Mouse (Mus musculus) right cerebral cortex, postnatal 10 days (tissue): ENCODE data around the gene Tmem201.

ENCODE experiments used
- DNase-seq, 2 experiments: peaks; one replicate each; pipeline ENCODE4 v3.0.0; 2021; ENCODE audit warnings: low spot score in 2 of 2

Gene Tmem201

GRCm38 (mm10) chr4:149722104-149723020, 15.5 kb downstream of the Tmem201 start:
- DNase-seq: no peak

DNA sequence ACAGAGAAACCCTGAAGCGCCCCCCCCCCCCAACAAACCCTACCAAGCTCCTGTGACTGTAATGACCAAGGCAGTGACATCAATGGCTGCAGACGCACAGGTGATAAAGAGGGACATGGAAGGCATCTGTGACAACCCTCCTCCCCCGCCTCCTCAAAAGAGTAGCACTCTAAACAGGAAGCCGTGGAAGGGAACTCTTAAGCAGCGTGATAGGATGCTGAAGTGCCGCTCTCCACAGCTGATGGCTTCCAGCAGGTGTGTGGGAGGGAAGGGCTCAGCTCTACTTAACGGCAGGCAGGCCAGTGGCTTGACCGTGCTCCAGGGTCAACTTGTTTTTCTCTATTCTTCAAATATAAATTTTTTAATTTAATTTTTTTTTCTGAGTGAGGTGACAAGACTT, 16.7 kb downstream of the Tmem201 start:
- DNase-seq: no peak

DNA sequence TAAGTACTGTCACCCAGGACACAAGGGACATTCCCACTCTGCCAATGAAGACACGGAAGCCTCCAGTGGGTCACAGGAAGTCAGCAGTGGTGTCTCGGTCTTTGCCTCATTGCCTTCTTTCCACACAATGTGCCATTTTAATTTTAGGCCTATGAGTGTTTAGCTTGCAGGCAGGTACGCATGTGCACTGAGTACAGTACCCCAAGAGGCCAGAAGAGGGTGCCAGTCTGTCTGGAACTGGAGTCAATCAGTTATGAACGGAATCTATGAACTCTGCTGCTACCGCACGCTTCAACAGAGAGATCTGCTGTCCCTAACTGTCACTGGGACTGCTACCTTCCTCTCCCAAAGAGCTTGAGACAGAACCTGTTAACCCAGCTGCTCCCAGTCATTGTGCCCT, 18.2 kb downstream of the Tmem201 start:
- peak in 1 of 2 experiments; percentile 75 for DNase-seq

- DNase-seq: no peak
Measured at GRCm38 (mm10) chr4:149714542-149714941, 23.3 kb downstream of the Tmem201 start.

- peak; percentile 31 to 36 for DNase-seq
Measured at GRCm38 (mm10) chr4:149711955-149712354, 25.9 kb downstream of the Tmem201 start.

DNA sequence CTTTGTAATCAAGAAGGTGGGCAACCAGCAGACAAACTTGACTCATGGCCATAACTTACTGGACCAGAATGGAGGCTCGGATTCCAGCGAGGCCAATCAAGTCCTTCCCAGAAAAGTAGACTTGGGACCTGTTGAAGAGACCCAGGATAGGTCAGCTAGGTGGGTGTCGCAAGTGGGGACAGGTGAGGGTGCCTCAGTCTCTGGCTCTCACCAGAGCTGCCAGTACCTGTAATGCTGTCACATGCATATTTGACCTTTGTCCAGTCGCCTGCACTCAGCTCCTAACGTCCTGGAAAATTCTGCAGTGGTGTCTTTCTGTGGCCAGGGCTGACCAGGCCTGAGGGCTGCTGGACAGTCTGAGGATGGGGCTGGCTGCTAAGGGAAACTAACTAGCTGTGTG, 26.4 kb downstream of the Tmem201 start:
- DNase-seq: no peak

- DNase-seq: peak; percentile 66 to 71
Measured at GRCm38 (mm10) chr4:149710510-149710909, 27.3 kb downstream of the Tmem201 start.

- DNase-seq: no peak
Measured at GRCm38 (mm10) chr4:149705941-149706340, 31.9 kb downstream of the Tmem201 start.

GRCm38 (mm10) chr4:149705298-149705697, 32.5 kb downstream of the Tmem201 start:
- DNase-seq: no peak

GRCm38 (mm10) chr4:149702210-149702979, 35.4 kb downstream of the Tmem201 start, which contains the start of gene Pik3cd:
Gene Pik3cd (minus strand): TSS chr4:149702571.
- DNase-seq: peak in 1 of 2 experiments; percentile 57

GRCm38 (mm10) chr4:149701426-149702209, 36.2 kb downstream of the Tmem201 start:
- peak; percentile 63 to 64 for DNase-seq

GRCm38 (mm10) chr4:149699953-149700352, 37.9 kb downstream of the Tmem201 start:
- DNase-seq: no peak

DNA sequence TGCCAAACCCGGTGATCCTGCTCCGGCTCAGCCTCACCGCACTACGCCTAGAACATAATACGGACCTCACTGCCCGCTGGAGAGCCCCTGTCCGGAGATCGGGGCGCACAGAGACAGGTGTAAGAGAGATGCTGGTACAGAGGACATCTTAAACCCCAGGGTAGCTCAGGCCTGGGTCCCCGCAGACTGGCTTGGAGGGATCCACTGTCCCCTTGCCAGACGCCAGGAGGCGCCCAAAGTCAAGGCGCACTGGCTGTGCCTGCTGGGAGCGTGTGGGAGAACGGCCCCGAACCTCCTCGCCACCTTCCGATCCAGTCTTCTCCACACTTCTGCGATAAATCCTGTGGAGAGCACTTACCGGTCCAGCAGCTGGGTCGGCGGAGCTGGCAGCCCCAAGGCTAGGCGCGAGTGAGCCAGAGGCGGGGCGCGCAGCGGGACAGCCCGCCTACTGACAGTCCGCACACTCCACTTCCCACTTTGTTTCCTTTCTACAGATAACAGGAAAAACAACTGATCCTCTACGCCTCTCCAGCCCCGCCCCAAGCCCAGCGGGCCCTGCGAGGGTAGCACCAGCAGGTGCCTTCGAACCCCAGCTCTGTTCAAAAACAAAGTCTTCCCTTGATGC, 39.5 kb downstream of the Tmem201 start:
- DNase-seq: peak in 1 of 2 experiments; percentile 57

- no peak for DNase-seq
Measured at GRCm38 (mm10) chr4:149697506-149698196, 40.2 kb downstream of the Tmem201 start.

DNA sequence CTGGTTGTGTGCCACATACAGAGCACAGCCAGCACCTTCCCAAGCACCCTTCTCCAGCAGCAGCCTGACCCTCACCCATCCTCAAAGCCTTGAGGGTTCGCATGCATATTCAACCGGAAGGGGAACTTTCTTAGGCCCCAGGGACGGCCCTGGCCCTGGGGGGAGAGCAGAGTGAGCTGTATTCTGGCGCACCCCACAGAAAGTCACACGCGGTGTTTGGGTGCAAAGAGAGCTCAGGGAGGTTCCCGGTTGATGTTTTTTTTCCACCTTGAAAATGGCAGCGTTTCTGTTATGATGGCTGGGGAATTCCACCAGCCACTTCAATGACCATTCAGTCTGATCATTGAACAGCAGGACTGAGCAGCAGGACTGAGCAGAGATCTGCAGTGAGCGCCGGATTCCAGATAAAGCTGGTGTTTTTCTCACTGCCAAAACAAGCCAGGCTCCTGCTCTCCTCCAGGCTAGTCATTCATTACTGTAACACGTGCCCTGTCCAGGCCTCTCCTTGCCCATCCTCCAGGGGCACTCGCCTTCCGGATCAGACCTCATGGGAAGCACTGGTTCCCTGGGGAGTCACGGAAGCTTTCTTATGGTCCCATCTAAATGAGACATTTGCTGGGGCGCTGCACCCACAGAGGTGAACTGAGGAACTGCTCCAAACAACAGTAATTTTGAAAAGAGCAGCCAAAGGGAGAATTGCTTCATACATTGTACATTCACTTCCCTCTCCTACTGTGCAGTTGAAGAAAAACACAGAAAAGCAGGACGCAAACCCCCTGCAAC, 41.5 kb downstream of the Tmem201 start:
- peak in 1 of 2 experiments; percentile 46 for DNase-seq

DNA sequence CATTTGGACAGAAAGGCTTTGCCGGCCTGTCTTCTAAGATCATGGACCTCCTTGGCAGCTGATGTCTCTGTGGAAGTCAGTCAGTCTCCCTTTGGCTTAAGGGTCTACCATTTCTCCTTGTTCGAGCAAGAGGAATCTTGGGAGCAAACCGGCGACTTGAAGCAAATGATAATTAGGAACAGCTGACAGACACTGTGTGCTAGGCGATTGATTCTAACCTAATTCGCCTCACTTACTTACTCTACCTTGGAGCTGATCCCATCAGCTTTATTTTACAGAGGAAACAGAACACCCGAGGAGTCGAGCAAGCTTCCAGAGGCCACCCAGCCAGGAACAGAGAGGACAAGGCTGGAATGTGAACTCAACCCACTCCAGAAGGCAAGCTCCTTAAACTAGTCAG, 46.5 kb downstream of the Tmem201 start:
- DNase-seq: no peak

GRCm38 (mm10) chr4:149690828-149691280, 47.0 kb downstream of the Tmem201 start:
- no peak for DNase-seq

GRCm38 (mm10) chr4:149689822-149690700, 47.8 kb downstream of the Tmem201 start:
- DNase-seq: no peak

DNA sequence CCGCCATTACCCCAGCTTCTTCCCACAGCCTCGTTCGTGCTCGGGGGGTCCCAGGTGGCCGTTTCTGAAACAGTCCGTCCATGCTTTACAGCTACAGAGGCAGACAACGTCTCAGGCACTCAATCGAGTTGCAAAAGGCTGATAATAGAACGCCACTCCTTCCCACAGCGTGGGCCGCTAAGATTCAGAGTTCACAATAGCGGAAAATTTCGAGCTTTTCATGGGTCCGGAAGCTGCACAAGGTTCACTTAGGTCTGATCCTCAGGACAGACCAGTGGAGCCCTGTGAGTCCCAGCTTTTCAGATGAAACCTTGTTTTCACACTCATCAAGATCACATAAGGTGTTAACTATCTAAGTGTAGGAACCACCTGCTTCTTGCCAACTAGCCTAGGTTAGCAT, 49.0 kb downstream of the Tmem201 start:
- DNase-seq: no peak
